Mouse (Mus musculus) CH12.LX (cell line): ENCODE measurements at regions not wholly inside any gene's neighbourhood (a gene's known extent, or its start where the extent isn't known, plus 50 kb on each side); places are given as distances from the start of the nearest gene placed in this dataset.

Experiments
- CTCF ChIP-seq, 2 experiments: IDR thresholded peaks in 1 of 2; conservative IDR thresholded peaks in 1 of 2; 2 replicates each; pipeline ENCODE4 v1.5.1; 2011 to 2012; ENCODE audit warnings: low read depth in 2 of 2, low read length in 2 of 2, improper control_type of control experiment in 1 of 2, inconsistent platforms in 1 of 2, mild to moderate bottlenecking in 1 of 2, moderate library complexity in 1 of 2
- EP300 ChIP-seq: IDR thresholded peaks from 2 replicates; pipeline ENCODE4 v1.6.1; 2011; ENCODE audit warnings: low read length, improper control_type of control experiment
- HCFC1 ChIP-seq: IDR thresholded peaks from 2 replicates; pipeline ENCODE4 v1.6.1; 2012; ENCODE audit warnings: low read depth, mild to moderate bottlenecking, inconsistent platforms, low read length, improper control_type of control experiment
- MAZ ChIP-seq: IDR thresholded peaks from 2 replicates; pipeline ENCODE4 v1.6.1; 2012; ENCODE audit warnings: low read depth, mild to moderate bottlenecking, inconsistent platforms, low read length, improper control_type of control experiment, moderate library complexity
- MXI1 ChIP-seq: IDR thresholded peaks from 2 replicates; pipeline ENCODE4 v1.6.1; 2011; ENCODE audit warnings: mild to moderate bottlenecking, low read depth, low read length, improper control_type of control experiment
- NRF1 ChIP-seq: IDR thresholded peaks from 2 replicates; pipeline ENCODE4 v1.6.1; 2014; ENCODE audit warnings: low read depth, mild to moderate bottlenecking, inconsistent platforms, low read length, improper control_type of control experiment, moderate library complexity
- POLR2A ChIP-seq: IDR thresholded peaks from 2 replicates; pipeline ENCODE4 v1.6.1; 2011; ENCODE audit warnings: low read depth, mild to moderate bottlenecking, improper control_type of control experiment, low read length
- SIN3A ChIP-seq: IDR thresholded peaks from 2 replicates; pipeline ENCODE4 v1.6.1; 2012; ENCODE audit warnings: low read length, improper control_type of control experiment, inconsistent platforms
- SMC3 ChIP-seq: IDR thresholded peaks from 2 replicates; pipeline ENCODE4 v1.6.1; 2011; ENCODE audit warnings: low read depth, low read length, improper control_type of control experiment
- TCF12 ChIP-seq: IDR thresholded peaks from 2 replicates; pipeline ENCODE4 v1.6.1; 2014; ENCODE audit warnings: low read depth, mild to moderate bottlenecking, inconsistent platforms, low read length, improper control_type of control experiment
- USF1 ChIP-seq: IDR thresholded peaks from 2 replicates; pipeline ENCODE4 v1.6.1; 2014; ENCODE audit warnings: low read depth, mild to moderate bottlenecking, inconsistent platforms, low read length, improper control_type of control experiment

GRCm38 (mm10) chr4:35375791-35376190 is 149.8 kb upstream of the C9orf72 start:
- no peak for TF ChIP-seq USF1
- no peak for TF ChIP-seq CTCF (conservative IDR thresholded peaks at IDR 0.05 in 1 of 2, IDR thresholded peaks at IDR 0.05 in 1 of 2; ENCODE audit: low read depth in 2 of 2, low read length in 2 of 2)
- TF ChIP-seq EP300, result no peak
- no peak for TF ChIP-seq MAZ
- TF ChIP-seq NRF1, result no peak
- TF ChIP-seq POLR2A, result no peak
- TF ChIP-seq HCFC1, result no peak
- no peak for TF ChIP-seq TCF12
- no peak for TF ChIP-seq SIN3A
- TF ChIP-seq SMC3, result no peak
- TF ChIP-seq MXI1, result no peak
